In the genomic region with DNA sequence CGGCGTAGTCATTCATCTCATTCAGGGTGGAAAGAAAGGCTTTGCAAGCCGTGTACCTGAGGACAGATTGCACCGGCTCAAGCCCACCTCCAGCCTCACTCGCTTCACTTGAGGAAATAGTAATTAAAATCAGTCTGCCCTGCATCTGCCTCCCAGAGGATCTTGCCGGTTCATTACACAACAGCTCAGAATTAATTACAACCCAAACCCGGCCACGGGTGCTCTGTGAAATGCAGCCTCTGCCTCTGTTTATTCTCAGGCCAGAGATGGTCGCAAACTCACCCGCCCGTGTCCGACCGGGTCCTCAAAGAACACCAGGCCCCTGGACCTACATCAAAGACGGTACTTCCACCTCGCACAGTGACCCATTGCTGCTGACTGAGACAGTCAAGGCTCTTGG, we compare ENCODE assay signal across 19 mouse cellular contexts. TPM values are rescaled to one million over a fixed set of nuclear protein-coding genes. Genes with fewer than 3 reads are reported as not detected.
A peak's percentile ranks its signal among the peaks of the same experiment; 100 is the strongest.
DNase-seq lines count a peak whose midpoint lies in the region; ATAC-seq lines count a peak whose summit lies in the region.
"Had no signal": no experiment of that assay in that cellular context is flagged by ENCODE, and none has a peak within 500 bp of the region (broad histone marks: within the 10 kb centered on the region; RNA-seq: fewer than 3 reads in every experiment).

No protein-coding gene starts in this region.

- H3K27me3 ChIP-seq in hindbrain, embryonic 13.5 days, result no peaks in the 10 kb centered on the region
- H3K27me3 ChIP-seq in hindbrain, embryonic 11.5 days (ENCODE audit: control insufficient read depth, insufficient read depth, low read length), result no peaks in the 10 kb centered on the region
- H3K27me3 ChIP-seq in hindbrain, embryonic 14.5 days (ENCODE audit: control insufficient read depth, insufficient read depth, low read length), result no peaks in the 10 kb centered on the region
- no peaks in the 10 kb centered on the region for H3K27me3 ChIP-seq in kidney, embryonic 16.5 days (ENCODE audit: insufficient read depth, low read length)
- no peaks in the 10 kb centered on the region for H3K27me3 ChIP-seq in forebrain, embryonic 13.5 days
- H3K27me3 ChIP-seq: embryonic facial prominence, embryonic 12.5 days; neural tube, embryonic 12.5 days had no signal

- H3K9me3 ChIP-seq in hindbrain, embryonic 13.5 days, result no peaks in the 10 kb centered on the region
- H3K9me3 ChIP-seq in hindbrain, embryonic 11.5 days (ENCODE audit: control insufficient read depth, low read length), result no peaks in the 10 kb centered on the region
- H3K9me3 ChIP-seq in hindbrain, embryonic 14.5 days (ENCODE audit: control insufficient read depth, low read length), result no peaks in the 10 kb centered on the region
- no peaks in the 10 kb centered on the region for H3K9me3 ChIP-seq in kidney, embryonic 16.5 days (ENCODE audit: low read length)
- no peaks in the 10 kb centered on the region for H3K9me3 ChIP-seq in forebrain, embryonic 13.5 days (replicated peaks)
- H3K9me3 ChIP-seq: embryonic facial prominence, embryonic 12.5 days; limb, embryonic 10.5 days; midbrain, embryonic 10.5 days; neural tube, embryonic 12.5 days had no signal

- 0 out of 2 replicates have a peak, but pooled peaks cover 10% of the 10 kb centered on the region for H3K4me1 ChIP-seq in hindbrain, embryonic 13.5 days (replicated peaks)
- H3K4me1 ChIP-seq in hindbrain, embryonic 11.5 days (replicated peaks; ENCODE audit: control insufficient read depth, insufficient read depth, low read length), result no peaks in the 10 kb centered on the region
- no peaks in the 10 kb centered on the region for H3K4me1 ChIP-seq in hindbrain, embryonic 14.5 days (replicated peaks; ENCODE audit: control insufficient read depth, insufficient read depth, low read length)
- peaks cover 32% of the 10 kb centered on the region for H3K4me1 ChIP-seq in kidney, embryonic 16.5 days (ENCODE audit: insufficient read depth, low read length)
- H3K4me1 ChIP-seq in forebrain, embryonic 13.5 days, result no peaks in the 10 kb centered on the region
- H3K4me1 ChIP-seq: embryonic facial prominence, embryonic 12.5 days; neural tube, embryonic 12.5 days had no signal

- no peak for DNase-seq in hindbrain, embryonic 11.5 days (ENCODE audit: low spot score)
- no peak for DNase-seq in hindbrain, embryonic 14.5 days (ENCODE audit: low spot score)
- DNase-seq in retina, postnatal 1 day, result peak; percentile 63
- no peak for DNase-seq in gastrocnemius, postnatal 14 days
- DNase-seq: B cell, adult 2 months; gastrocnemius, postnatal 36 days; heart, postnatal 10 days; lung, adult 2 months; lung, postnatal 4 days; thymus, postnatal 36 days had no signal

- peak overlapping the region; percentile 12; the same call in 1 of the 2 replicates for H3K27ac ChIP-seq in hindbrain, embryonic 13.5 days
- no peak overlapping the region for H3K27ac ChIP-seq in hindbrain, embryonic 11.5 days (ENCODE audit: low read depth, low read length)
- H3K27ac ChIP-seq in hindbrain, embryonic 14.5 days, result peak overlapping the region; percentile 43; the same call in 1 of the 2 replicates
- no peak overlapping the region for H3K27ac ChIP-seq in kidney, embryonic 16.5 days (ENCODE audit: low read length)
- H3K27ac ChIP-seq in forebrain, embryonic 13.5 days, result no peak overlapping the region
- H3K27ac ChIP-seq: embryonic facial prominence, embryonic 12.5 days; limb, embryonic 10.5 days; midbrain, embryonic 10.5 days; neural tube, embryonic 12.5 days had no signal

- no peak overlapping the region for H3K4me3 ChIP-seq in hindbrain, embryonic 13.5 days
- no peak overlapping the region for H3K4me3 ChIP-seq in hindbrain, embryonic 11.5 days (ENCODE audit: low read depth, low read length)
- no peak overlapping the region for H3K4me3 ChIP-seq in hindbrain, embryonic 14.5 days (replicated peaks; ENCODE audit: low read length)
- H3K4me3 ChIP-seq in kidney, embryonic 16.5 days (ENCODE audit: low read length), result no peak overlapping the region
- no peak overlapping the region for H3K4me3 ChIP-seq in forebrain, embryonic 13.5 days
- H3K4me3 ChIP-seq: embryonic facial prominence, embryonic 12.5 days; limb, embryonic 10.5 days; midbrain, embryonic 10.5 days; neural tube, embryonic 12.5 days had no signal

- intact Hi-C loops in gastrocnemius, postnatal 14 days (cut with DNase I; ENCODE audit: low total_unique reads), result no loop called here

- peaks cover 8% of the 10 kb centered on the region; the same call in 1 of the 2 replicates for H3K36me3 ChIP-seq in hindbrain, embryonic 13.5 days
- 0 out of 2 replicates have a peak, but pooled peaks cover 2% of the 10 kb centered on the region for H3K36me3 ChIP-seq in hindbrain, embryonic 11.5 days (ENCODE audit: control insufficient read depth, insufficient read depth, low read length)
- peaks cover 6% of the 10 kb centered on the region for H3K36me3 ChIP-seq in hindbrain, embryonic 14.5 days (replicated peaks; ENCODE audit: control insufficient read depth, insufficient read depth)
- H3K36me3 ChIP-seq in kidney, embryonic 16.5 days (ENCODE audit: insufficient read depth, low read length), result peaks cover 8% of the 10 kb centered on the region; the same call in 1 of the 2 replicates
- peaks cover 5% of the 10 kb centered on the region; the same call in 1 of the 2 replicates for H3K36me3 ChIP-seq in forebrain, embryonic 13.5 days (ENCODE audit: poor library complexity, severe bottlenecking)
- H3K36me3 ChIP-seq: embryonic facial prominence, embryonic 12.5 days had no signal

- H3K9ac ChIP-seq in hindbrain, embryonic 13.5 days, result no peak overlapping the region
- H3K9ac ChIP-seq in hindbrain, embryonic 11.5 days (ENCODE audit: low read depth, low read length), result no peak overlapping the region
- no peak overlapping the region for H3K9ac ChIP-seq in hindbrain, embryonic 14.5 days
- no peak overlapping the region for H3K9ac ChIP-seq in kidney, embryonic 16.5 days (replicated peaks; ENCODE audit: low read length)
- H3K9ac ChIP-seq in forebrain, embryonic 13.5 days, result no peak overlapping the region
- H3K9ac ChIP-seq: embryonic facial prominence, embryonic 12.5 days; neural tube, embryonic 12.5 days had no signal

- WGBS in hindbrain, embryonic 13.5 days, result 65% methylated on average over 15 of the region's 15 CpGs
- 76% methylated on average over 15 of the region's 15 CpGs for WGBS in hindbrain, embryonic 11.5 days
- 60% methylated on average over 15 of the region's 15 CpGs for WGBS in hindbrain, embryonic 14.5 days
- 31% methylated on average over 15 of the region's 15 CpGs for WGBS in kidney, embryonic 16.5 days
- 74% methylated on average over 15 of the region's 15 CpGs for WGBS in forebrain, embryonic 13.5 days

- ATAC-seq in hindbrain, embryonic 13.5 days (ENCODE audit: low FRiP score), result no peak
- no peak for ATAC-seq in hindbrain, embryonic 11.5 days (ENCODE audit: low FRiP score)
- ATAC-seq in hindbrain, embryonic 14.5 days (ENCODE audit: low FRiP score), result no peak
- peak; percentile 87 for ATAC-seq in kidney, embryonic 16.5 days (ENCODE audit: low FRiP score, low TSS enrichment)
- no peak for ATAC-seq in forebrain, embryonic 13.5 days
- ATAC-seq: inflammation-experienced regulatory T-cells, adult 6 months had no signal

- no peak overlapping the region for H3K4me2 ChIP-seq in hindbrain, embryonic 13.5 days
- no peak overlapping the region for H3K4me2 ChIP-seq in hindbrain, embryonic 11.5 days (replicated peaks; ENCODE audit: low read depth, low read length)
- H3K4me2 ChIP-seq in hindbrain, embryonic 14.5 days (replicated peaks), result no peak overlapping the region
- no peak overlapping the region for H3K4me2 ChIP-seq in kidney, embryonic 16.5 days (replicated peaks; ENCODE audit: low read depth, low read length)
- H3K4me2 ChIP-seq in forebrain, embryonic 13.5 days, result no peak overlapping the region
- H3K4me2 ChIP-seq: embryonic facial prominence, embryonic 12.5 days; liver, embryonic 11.5 days; neural tube, embryonic 12.5 days had no signal

RNA-seq across cellular contexts. Expression of a gene that starts 45.7 kb away (rescaled TPM):
- 20.7 and 21.9 TPM in 2 replicates for polyA plus RNA-seq in hindbrain, embryonic 13.5 days (2015; fragmentation: Nextera tagmentation; extraction: Ambion mirVana)
- 13.7 and 14.4 TPM in 2 replicates for polyA plus RNA-seq in hindbrain, embryonic 11.5 days (2014; fragmentation: Nextera tagmentation; extraction: Ambion mirVana)
- polyA plus RNA-seq in hindbrain, embryonic 14.5 days (2014; fragmentation: Nextera tagmentation; extraction: Ambion mirVana), result 28.9 and 29.1 TPM in 2 replicates
- polyA plus RNA-seq in kidney, embryonic 16.5 days (2015; fragmentation: Nextera tagmentation; extraction: Ambion mirVana), result 19.4 and 24.3 TPM in 2 replicates
- 12.5 and 12.7 TPM in 2 replicates for polyA plus RNA-seq in forebrain, embryonic 13.5 days (2015; fragmentation: Nextera tagmentation; extraction: Ambion mirVana)
- total RNA-seq in gastrocnemius, postnatal 14 days (2021), result 10 to 100 TPM; 16.5 to 21.1 TPM

RNA-seq across cellular contexts. Expression of a gene that starts 56.0 kb away (rescaled TPM):
- polyA plus RNA-seq in hindbrain, embryonic 13.5 days (2015; fragmentation: Nextera tagmentation; extraction: Ambion mirVana), result 38.1 and 38.2 TPM in 2 replicates
- 25.9 and 35.8 TPM in 2 replicates for polyA plus RNA-seq in hindbrain, embryonic 11.5 days (2014; fragmentation: Nextera tagmentation; extraction: Ambion mirVana)
- 25.1 and 26.1 TPM in 2 replicates for polyA plus RNA-seq in hindbrain, embryonic 14.5 days (2014; fragmentation: Nextera tagmentation; extraction: Ambion mirVana)
- 38.3 and 41.6 TPM in 2 replicates for polyA plus RNA-seq in kidney, embryonic 16.5 days (2015; fragmentation: Nextera tagmentation; extraction: Ambion mirVana)
- 28.6 and 34.3 TPM in 2 replicates for polyA plus RNA-seq in forebrain, embryonic 13.5 days (2015; fragmentation: Nextera tagmentation; extraction: Ambion mirVana)
- total RNA-seq in gastrocnemius, postnatal 14 days (2021), result 10 to 100 TPM; 24.7 to 25.2 TPM

Comparison
In these comparisons a context has a peak if more than half of its experiments do, and no peak if none do; other contexts are left out.
1. H3K27ac ChIP-seq: peak in hindbrain, embryonic 13.5 days (single experiment) and hindbrain, embryonic 14.5 days (single experiment); none in hindbrain, embryonic 11.5 days (single experiment), kidney, embryonic 16.5 days (single experiment) and forebrain, embryonic 13.5 days (single experiment).